Mouse (Mus musculus): ENCODE measurements around the gene Actl6a.

The Actl6a gene

DNA sequence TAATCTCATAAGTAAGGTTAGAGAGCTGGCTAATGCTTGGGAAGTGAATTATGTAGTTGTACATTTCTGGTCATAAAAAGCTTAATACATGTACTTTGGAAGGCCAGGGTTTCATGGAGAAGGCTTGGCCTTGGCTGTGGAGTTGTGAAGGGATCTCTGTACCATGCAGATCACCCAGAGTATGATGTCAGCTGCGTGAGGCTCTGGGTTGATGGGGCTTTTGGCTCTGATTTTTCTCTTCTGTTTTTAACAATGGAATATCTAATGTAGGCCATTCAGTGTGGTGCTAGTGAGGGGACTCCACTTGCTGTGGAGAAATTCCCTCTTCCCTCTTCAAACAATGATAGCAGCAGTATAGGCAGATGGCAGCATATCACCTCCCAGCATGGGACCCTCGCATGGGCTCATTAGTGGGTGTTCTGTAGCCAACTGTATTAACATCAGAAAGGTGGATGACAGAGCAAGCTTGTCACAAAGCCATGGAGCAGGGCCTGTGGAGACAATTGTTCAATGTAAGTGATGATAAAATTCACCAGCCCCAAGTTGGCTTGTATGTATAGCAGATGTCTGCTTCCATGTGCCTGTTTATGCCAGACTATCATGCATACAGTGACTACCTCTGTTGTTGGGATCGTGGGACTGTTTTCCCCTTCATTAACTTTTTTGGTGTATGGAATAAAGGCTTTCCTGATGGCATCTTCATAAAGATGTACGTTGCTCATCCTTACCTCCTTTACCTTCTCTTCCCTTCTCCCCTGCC is 43.9 kb downstream of the Actl6a start:
- no peak for DNase-seq

DNA sequence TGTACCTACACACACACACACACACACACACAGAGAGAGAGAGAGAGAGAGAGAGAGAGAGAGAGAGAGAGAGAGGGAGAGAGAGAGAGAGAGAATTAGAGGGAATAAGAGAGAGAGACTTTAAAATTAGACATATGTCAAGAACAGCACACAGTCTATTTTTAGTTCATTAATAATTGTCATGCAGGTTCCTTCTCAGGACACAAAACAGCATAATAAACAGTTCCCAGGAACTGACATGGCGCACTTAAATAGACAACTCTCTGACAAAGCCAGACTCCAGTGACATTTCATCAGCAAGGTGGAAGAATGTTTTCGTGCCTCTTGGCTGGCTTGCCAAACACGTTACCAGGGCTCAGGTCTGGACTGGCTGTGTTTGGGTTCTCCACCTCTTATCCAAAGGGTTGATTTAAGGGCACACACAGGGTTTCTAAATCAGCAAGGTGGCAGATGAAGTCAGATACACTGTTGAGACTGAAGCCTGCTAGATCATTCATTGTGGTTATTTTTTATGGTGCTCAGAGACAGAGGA is 48.4 kb downstream of the Actl6a start:
- no peak for DNase-seq

GRCm38 (mm10) chr3:32759212-32759611 is 53.1 kb downstream of the Actl6a start:
- no peak for DNase-seq

DNA sequence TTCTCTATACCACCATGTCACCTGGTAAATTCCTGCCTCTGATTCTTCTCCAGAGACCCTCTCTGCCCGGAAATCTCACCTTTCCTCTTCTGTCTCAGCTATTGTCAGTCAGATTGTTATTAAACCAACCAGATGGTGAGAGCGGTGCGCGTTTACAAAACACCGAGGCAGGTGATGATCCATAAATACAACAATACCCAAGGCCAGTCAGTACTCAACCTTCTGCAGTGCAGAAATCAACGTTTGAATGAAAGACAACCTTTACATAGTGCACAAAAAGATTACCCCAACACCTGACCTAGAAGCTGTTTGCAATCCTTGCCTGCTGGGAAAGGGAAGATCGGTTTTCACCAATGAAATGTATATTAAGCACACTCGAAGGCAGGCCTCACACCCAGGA is 56.9 kb downstream of the Actl6a start:
- no peak for DNase-seq

GRCm38 (mm10) chr3:32763902-32764301 is 57.8 kb downstream of the Actl6a start:
- DNase-seq, result no peak

DNA sequence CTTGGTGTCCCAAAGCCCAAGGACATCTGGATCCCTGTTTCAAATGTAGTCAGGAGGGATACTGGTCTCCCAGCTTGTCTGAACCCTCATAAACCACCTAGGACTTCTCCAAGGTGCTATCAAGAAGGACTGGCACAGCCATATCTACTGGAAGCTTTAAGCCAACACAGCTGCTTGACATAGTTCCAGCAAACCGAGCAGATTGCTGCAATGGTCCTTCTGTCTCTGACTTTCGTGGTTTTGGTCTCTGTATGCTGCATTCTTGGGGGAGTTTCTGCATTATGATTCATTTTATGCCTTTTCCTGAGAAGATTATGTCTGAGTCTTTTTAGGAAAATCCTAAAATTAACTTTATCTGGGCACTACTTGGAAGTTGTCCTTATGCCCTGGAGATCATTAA is 64.7 kb downstream of the Actl6a start:
- DNase-seq, result no peak

Data from right cerebral cortex, adult 18-20 months (tissue).